Mouse (Mus musculus) erythroid progenitor cell, adult 5-6 weeks (primary cell): ENCODE data around the gene Lars2. TPM values are rescaled to one million over a fixed set of nuclear protein-coding genes. Genes with fewer than 3 reads are reported as not detected.
"Not testable (repeated sequence)": the region's sequence is repeated elsewhere in the genome, so short reads cannot be mapped to it uniquely, and the experiment has no call there.

Experiments used
- ATAC-seq: replicated peaks from 2 replicates; pipeline ENCODE4 v1.8.0; 2016; ENCODE audit warnings: moderate number of reproducible peaks, mild to moderate bottlenecking, moderate TSS enrichment, inconsistent platforms; ENCODE audit not compliant: poor library complexity, low FRiP score, severe bottlenecking
- total RNA-seq, 2 experiments: library from RNA; stranded (forward) in 1 of 2; stranded (reverse) in 1 of 2; fragments of 150-400 nt in 1 of 2; fragments of 186-747, 209-891 nt in 1 of 2; gene quantifications; 2 replicates each; pipeline versions ENCODE4 v1.2.3 to v1.2.4; 2015 to 2017; ENCODE audit warnings: low replicate concordance in 2 of 2

Lars2 gene
- total RNA-seq, 2 experiments from 2014 or later, result 66.8 to 3,901 TPM

- ATAC-seq, result not testable (repeated sequence)
These were observed 21.6 kb downstream of the Lars2 start for GRCm38 (mm10) chr9:123388087-123389007.

GRCm38 (mm10) chr9:123391140-123391849 is 24.6 kb downstream of the Lars2 start:
- no peak for ATAC-seq

DNA sequence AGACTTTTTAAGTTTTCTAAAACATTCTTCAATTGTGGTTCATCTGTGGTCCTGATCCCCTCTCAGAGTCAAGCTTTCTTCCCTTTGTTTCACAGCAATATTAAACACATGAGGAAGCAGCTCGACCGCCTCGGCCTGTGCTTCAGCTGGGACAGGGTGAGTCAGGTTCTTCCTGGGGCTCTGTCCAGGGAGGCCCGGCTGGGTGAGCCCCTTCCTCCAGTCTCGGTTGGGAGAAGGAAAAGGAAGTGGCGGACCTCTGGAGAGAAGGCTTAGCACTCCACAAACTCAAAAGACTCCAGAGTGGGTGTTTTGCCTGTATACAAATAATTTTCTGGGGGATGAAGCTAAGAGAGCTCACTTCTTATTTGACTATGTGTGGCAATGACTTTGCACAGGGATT is 28.1 kb downstream of the Lars2 start:
- no peak for ATAC-seq

DNA sequence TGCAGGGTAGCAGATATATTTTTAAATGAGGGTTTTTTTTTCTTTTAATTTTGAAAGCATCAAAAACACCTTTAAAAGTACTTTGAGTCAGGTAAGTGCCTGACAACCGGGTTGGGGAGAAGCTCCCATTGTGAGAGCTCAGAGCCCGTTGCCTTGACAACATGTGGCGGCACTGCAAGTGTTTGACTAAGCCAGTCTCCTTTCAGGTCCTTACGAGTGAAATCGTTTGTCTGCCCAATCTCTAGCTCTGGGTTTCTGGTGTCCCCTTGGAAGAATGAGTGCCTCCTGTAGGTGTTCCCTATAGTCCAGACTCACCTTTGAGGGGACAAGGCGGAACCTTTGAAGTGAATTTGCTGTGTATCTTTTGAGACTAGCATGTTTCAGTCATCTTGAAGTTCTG is 31.0 kb downstream of the Lars2 start:
- ATAC-seq, result no peak

DNA sequence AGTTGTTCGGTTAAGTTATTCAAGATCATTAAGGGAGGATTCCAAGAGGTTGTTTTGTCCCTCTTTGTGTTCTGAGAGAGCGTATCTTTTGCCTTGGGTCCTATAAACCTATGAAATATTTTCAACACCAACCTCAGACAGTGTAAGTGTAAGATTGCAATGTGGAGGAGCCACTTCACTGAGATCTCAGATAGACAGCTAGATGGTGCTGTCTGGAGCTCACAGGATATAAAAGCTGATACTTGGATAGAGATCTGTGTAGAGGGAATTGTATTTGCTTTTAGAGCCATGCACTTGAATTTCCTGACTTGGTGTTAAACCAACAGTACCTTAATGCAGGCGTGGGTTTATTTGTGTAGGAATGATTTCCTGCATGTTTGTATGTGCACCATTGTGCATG is 35.5 kb downstream of the Lars2 start:
- ATAC-seq, result no peak

- ATAC-seq, result no peak
These were observed 36.3 kb downstream of the Lars2 start for GRCm38 (mm10) chr9:123403031-123403430.

DNA sequence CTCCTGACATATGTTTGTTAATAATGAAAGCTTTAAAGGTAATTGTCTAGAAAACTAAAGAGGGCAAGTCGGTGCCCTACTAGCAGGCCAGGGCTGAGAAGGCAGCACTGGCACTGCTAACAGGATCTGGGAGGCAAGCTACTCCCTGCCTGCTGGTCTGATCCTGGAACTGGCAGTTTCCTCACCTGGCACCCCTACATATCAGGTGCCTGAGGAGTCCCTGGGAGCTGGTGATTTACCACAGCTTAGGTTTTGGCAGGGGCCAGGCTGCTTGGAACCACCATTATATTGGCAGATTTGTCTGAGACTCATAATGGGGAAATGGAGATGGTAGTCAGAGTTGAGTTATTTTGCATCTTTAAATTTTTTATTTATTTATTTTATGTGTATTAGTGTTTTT is 38.5 kb downstream of the Lars2 start:
- no peak for ATAC-seq

GRCm38 (mm10) chr9:123408771-123409170 is 42.0 kb downstream of the Lars2 start:
- no peak for ATAC-seq

GRCm38 (mm10) chr9:123429863-123430262 is 63.1 kb downstream of the Lars2 start:
- no peak for ATAC-seq

DNA sequence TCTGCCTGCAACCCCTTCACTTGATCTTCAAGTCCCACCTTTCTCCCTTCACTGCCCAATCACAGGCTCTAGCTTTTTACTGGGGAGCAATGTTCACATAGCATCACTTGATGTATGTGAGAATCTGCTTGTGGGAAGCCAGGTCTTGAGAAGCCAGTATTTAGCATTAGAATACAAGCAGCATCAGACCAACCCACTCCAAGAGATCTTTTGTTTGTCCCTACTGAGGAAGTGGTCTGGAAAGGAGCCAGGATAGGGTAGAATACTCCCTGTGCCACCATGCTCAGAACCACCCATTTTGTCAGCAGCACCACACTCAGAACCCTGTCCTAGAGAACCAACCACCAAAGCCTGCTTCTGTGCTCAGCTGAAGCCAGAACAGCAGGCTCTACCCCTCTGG is 64.2 kb downstream of the Lars2 start:
- no peak for ATAC-seq

GRCm38 (mm10) chr9:123438223-123438622 is 71.5 kb downstream of the Lars2 start:
- no peak for ATAC-seq

DNA sequence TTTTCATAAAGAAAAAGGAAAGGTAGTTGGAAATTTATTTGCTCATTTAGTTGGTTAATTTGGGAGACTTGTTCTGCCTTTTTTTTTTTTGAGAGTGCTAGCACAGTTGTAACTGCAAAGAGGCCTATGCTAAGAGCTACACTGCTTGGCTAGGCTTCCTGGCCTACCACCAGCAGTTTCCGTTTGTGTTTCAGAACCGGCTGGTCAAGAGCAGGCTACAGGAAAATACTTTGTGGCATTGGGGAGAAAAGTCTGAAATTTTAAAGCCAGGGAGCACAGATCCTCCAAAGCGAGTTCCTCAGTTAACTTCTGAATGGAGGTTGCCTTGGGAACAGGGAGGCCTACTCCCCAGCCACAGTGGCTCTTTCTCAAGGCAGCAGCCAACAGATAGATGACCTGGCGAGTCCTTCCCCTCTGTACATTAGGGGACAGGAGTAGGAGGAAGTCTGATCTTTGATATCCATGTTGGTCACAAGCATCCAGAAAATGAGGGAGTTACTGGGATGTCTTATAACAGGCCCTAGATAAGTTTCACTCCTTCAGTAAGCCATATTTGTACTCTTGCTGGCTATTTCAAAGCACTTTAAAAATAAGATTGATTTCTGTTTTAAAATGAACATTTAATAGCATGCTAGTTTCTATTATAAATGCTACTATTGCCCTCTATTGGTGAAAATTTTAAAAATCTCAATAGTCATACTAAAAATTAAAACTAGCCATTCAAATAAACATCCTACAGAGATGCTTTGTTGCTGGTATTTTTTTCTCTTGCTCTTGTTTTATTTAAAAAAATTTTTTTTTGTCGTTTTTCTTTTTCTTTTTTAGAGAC is 73.7 kb downstream of the Lars2 start:
- ATAC-seq, result no peak

DNA sequence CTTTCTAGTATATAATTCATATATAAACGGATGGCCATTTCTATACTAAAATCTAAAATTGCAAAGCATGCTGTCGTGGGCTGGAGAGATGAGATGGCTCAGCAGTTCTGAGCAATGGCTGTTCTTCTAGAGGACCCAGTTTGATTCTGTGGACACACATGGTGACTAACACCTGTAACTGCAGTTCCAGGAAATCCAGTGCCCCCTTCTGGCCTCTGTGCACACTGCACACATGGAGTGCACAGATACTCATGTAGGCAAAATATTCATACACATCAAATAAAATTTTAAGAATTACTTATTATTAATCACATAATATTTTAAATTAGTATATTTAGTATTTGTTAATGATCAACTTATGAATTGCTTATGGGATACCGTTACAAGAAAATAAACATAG is 80.4 kb downstream of the Lars2 start:
- not testable (repeated sequence) for ATAC-seq

DNA sequence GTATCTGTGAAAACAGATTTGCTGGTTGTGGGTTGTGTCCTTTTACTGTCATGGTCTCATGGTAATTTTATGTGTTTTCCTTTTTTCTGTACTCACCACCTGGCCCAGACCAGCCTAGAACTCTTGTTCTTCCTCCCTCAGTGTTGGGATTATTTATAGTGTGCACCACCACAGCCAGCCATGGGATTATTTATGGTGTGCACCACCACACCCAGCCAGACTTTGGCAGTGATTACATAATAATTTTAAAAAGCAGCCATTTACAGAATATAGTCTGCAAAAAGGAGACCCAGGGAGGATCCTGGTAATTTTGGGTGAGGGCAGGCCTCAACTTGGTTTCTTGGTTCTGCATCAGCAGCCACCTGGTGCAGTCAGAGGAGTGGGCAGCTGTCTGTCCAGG is 81.9 kb downstream of the Lars2 start:
- no peak for ATAC-seq

GRCm38 (mm10) chr9:123450174-123450573 is 83.4 kb downstream of the Lars2 start:
- ATAC-seq, result 0 out of 2 replicates have a peak, but pooled peaks have one; percentile 44

GRCm38 (mm10) chr9:123451772-123452171 is 85.0 kb downstream of the Lars2 start:
- ATAC-seq, result no peak

GRCm38 (mm10) chr9:123456634-123457602 is 90.2 kb downstream of the Lars2 start:
- no peak for ATAC-seq

DNA sequence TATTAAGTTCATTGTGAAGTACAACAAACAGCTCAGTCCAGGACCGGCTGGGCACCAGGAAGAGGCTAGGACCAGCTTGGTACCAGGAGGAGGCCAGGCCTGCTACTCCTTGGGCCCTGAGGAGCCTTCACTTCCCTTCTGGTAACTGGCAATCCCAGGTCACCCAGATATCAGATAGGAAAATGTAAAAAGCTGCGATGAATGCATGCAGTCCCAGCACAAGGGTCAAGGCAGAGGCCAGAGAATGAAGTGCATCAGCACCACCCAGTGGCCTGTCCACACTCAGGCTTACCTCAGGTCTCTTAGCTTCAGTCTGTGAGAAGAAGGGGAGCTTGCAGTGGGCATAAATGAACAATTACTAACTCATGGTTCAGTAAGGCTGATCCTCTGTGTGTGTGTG is 90.9 kb downstream of the Lars2 start:
- no peak for ATAC-seq

- ATAC-seq, result no peak
These were observed 100.5 kb downstream of the Lars2 start for GRCm38 (mm10) chr9:123467141-123467620.
